Mouse (Mus musculus) liver, adult 2 months (tissue): ENCODE results near the gene Rplp2.

Experiments used
- CTCF ChIP-seq: fragments of 200-500 bp; IDR thresholded peaks from 2 replicates; pipeline ENCODE4 v1.5.1; 2011; ENCODE audit warnings: low read depth, low read length, control low read depth
- POLR2A ChIP-seq: fragments of 200-500 bp; IDR thresholded peaks from 2 replicates; pipeline ENCODE4 v1.6.1; 2011; ENCODE audit warnings: low read length, control low read depth; ENCODE audit not compliant: insufficient read depth; ENCODE audit errors: extremely low read depth

DNA sequence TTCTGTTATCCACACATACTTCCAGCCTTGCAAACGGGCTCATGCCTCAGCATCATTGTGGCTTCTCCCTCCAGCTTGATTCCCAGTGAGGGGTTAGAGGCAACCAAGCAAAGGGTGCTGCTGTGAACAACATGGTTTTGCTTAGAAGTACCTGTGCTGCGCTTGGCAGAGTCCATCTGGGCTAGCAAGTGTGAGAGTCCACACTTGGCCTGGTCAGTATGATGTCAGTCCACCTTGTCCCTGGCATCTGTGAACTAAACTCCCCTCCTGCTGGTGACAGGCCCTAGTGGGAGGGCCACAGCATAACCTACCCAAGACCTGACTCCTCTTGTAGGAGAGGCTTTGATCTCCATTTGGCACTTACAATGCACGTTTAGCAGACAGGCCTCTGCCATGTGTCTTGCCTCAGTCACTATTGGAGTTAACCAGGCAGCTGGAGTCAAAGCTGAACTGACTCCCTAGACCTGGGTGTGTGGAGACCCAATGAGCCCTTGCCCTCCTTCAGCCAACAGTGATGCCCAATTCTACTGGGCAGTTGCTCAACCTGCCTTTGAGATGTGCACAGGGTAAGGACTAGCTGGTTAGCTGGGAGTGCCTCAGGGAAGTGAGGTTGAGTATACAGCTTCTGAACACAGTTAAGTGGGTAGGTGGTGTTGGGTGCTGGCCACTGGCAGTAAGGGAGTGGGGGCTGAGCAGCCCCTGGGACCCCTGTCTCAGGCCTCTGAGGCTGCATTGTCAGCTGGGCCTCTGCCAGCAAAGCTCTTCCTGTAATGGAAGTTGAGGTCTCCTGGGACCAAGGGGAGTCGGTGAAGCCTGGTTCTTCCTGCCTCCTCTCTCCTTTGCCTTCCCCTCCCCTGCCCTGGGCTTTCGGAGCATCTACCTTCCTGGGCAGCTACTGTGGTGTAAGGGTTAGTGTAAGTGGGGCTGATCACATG is 37.3 kb downstream of the Rplp2 start:
- no peak for TF ChIP-seq POLR2A
- TF ChIP-seq CTCF: no peak
